Mouse (Mus musculus): ENCODE measurements around the gene Pwwp2b.

The Pwwp2b gene

GRCm38 (mm10) chr7:139265634-139266033, 17.4 kb downstream of the Pwwp2b start:
- no peak for DNase-seq

DNA sequence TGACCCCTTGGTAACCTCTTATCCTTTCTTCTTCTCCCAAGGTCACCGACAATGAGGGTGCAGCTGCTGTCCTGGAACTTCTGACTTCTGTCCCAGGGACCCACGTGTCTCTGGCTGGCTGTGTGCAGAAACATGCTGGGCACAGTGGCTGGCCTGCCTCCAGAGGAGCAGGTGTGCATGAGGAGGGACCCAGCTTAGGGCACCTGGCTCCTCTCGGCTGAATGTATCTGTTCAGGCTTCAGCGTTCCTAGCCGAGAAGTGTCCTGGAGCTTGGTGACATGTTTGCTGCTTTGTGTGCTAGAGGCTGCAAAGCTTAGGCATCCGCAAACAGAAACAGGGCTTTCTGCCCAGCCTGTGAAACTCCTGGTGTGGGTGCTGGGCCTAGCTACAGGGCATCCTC, 18.1 kb downstream of the Pwwp2b start:
- no peak for DNase-seq

GRCm38 (mm10) chr7:139266886-139267870, 18.9 kb downstream of the Pwwp2b start:
- no peak for DNase-seq

- no peak for DNase-seq
These were observed 22.5 kb downstream of the Pwwp2b start for GRCm38 (mm10) chr7:139270738-139271137.

DNA sequence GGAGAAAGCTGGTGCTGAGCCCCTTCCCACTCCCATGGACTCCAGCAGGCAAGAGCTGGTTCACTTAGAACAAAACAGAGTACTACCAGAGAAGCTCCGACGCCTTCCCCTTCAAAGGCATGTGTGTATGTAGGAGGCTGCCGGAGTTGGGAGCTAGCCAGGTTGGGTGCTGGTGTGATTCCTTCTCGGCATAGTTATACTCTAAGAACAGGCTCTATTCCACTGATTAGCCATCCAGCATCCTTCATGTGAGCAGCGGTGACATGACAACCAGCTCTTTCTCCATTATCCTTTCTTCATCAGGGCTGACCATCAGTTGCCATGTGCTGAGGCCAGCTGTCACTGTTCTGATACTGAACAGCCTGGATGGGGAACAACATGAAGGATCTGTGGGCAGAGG, 23.6 kb downstream of the Pwwp2b start:
- no peak for DNase-seq

DNA sequence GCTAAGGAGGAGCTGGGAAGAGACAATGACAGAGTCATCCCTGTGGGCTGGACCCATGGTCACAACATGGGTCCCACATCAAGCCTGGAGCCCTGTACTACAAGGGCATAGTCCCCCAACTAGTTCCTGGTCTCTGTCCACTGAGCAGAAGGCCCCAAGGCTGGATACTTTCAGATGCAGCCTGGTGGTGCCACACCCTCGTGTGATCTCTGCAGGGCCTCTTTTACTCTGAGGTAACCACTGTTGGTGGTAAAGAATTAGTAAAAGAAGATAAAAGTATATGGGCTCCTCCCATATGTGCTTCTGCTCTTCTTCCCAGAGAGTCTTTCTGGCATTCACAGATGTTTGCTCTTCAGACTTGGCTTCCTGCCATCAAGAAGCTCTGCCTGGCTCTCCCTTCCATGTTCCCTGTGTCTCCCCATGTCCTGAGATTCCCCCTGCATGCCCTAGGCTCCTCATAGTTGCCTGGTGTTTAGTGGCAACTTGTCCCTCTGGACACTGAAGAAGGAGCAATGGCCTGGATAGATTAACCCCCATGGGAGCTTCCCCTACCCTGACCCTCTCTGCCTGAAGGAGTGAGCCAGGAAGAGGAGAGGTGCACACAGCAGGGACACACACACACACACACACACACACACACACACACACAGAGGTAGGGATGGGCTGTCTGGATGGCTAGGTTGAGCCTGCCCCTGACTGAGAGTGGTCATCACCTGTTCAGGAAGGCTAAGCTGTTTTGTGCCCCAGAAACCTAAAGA, 24.5 kb downstream of the Pwwp2b start:
- no peak for DNase-seq

DNA sequence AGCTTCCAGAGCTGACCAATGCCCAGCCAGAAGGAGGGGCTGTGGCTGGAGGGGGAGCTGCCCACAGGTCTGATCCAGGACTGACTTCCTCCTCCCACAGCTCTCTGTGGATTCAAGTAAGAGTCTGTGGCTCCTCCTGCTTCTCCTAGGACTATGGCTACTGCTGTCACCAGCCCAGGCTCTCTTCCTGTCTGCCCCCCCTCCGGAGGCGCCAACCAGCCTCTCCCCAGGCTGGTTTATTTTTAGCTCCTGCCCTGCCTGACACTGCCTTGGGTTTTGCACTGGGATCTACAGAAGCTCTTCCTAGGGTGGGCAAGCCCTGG, 25.1 kb downstream of the Pwwp2b start:
- no peak for DNase-seq

GRCm38 (mm10) chr7:139275586-139275985, 27.3 kb downstream of the Pwwp2b start:
- DNase-seq: no peak

- DNase-seq: no peak
These were observed 27.9 kb downstream of the Pwwp2b start for GRCm38 (mm10) chr7:139276150-139276549.

DNA sequence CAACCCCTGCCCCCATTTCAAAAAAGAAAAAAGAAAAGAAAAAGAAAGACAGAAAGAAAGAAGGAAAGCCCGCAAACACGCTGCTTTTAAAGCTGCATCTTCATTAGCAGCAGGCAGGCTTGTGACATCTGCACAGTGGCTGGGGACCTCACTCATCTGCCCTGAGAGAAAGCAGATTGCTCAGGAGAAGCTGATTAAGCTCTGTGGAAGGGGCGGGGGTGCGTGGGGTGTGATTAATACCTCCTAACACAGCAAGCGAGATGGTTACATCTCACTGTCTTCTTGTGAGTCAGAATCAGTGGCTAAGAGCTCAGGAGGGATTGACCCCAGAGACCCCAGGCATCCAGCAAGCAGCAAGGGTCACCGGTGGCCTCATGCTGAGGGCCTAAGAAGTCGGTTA, 29.3 kb downstream of the Pwwp2b start:
- no peak for DNase-seq

DNA sequence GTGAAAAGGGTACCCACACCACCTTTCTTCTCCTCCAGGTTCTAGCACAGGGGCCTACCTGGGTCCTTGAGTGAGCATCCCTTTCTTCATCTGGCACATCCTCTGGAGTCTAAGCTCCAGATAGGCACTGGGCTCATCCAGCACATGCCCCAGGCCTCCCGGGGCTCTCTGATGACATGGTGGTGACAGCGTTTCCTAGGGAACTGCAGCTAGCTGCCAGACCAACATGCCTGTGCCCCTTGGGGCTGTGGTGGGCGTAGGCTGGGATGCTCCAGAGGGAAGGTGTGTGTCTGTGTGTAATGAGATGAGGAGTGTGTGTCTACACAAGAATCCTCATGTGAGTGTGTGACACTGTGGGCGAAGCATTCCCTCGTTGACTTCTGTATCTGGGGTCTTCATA, 31.3 kb downstream of the Pwwp2b start:
- no peak for DNase-seq

DNA sequence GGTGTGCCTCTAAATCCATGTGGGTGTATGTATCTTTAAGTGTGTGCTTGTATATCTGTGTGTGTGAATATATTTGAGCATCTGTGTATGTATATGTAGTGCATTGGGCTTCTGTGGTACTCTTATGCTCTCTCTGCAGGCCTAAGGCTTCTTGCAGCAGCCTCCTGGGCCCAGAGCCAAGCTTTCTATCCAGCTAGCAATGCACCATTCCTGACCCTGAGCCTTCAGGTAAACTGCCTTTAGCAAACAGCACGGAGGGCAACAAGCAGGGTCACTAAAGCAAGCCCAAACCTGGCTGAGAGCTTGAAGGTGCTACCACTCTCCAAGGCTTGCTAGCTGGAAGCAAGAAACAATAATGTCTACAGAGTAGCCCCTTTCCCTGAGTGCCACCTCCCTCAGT, 31.8 kb downstream of the Pwwp2b start:
- DNase-seq: no peak

GRCm38 (mm10) chr7:139281195-139281594, 32.9 kb downstream of the Pwwp2b start:
- no peak for DNase-seq

DNA sequence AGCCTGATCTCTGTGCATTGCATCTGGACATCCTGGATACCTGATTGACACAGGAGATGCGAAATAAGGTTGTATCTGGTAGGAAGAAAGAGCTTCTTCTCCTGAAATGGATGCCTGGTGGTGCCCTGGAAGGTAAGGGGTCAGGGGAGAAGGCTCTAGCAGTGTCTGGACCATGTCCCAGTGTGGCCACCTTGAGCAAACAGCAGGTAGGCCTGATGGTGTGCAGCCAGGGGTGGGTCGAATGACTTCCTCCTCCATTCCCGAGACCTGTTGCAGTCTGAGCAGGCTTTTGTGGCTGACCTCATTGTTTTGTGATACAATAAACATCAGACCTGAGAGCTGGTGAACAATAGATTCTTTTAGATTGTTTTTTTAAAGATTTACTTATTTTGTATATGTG, 33.8 kb downstream of the Pwwp2b start:
- no peak for DNase-seq

- DNase-seq: no peak
These were observed 37.1 kb downstream of the Pwwp2b start for GRCm38 (mm10) chr7:139285295-139285943.

- DNase-seq: no peak
These were observed 40.3 kb downstream of the Pwwp2b start for GRCm38 (mm10) chr7:139288540-139288939.

DNA sequence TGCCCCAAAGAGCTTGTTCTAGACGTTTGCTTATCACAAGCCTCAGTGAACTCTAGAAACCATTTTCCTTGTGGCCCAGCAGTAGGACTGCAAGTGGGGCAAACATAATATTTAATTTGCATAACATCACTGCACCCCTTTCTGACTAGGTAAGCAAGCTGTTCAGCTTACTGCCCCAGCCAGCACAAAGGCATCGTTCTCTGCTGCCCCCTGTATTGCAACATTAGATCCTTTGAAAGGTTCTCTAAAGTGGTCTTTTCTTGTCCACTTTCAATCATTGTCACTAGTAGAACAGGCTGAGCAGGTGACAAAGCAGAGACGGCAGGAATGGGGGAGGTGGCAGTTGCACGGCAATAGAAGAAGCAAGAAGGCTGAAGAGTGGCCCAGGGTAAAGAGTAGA, 45.1 kb downstream of the Pwwp2b start:
- DNase-seq: no peak

DNA sequence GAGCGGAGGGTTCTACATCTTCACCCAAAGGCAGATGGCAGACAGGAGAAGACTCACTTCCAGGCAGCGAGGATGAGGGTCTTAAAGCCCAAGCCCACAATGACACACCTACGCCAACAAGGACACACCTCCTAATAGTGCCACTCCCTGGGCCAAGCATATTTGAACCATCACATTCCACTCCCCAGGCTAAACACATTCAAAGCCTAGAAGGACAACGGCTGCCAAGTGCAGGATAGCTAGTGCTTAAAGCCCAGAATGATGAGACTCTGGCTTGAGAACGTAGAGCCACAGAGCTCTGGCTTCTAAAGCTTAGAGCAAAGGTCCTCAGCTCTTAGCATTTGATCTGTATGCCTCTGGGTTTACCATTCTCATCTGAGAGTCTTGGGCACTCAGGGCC, 45.8 kb downstream of the Pwwp2b start:
- no peak for DNase-seq

DNA sequence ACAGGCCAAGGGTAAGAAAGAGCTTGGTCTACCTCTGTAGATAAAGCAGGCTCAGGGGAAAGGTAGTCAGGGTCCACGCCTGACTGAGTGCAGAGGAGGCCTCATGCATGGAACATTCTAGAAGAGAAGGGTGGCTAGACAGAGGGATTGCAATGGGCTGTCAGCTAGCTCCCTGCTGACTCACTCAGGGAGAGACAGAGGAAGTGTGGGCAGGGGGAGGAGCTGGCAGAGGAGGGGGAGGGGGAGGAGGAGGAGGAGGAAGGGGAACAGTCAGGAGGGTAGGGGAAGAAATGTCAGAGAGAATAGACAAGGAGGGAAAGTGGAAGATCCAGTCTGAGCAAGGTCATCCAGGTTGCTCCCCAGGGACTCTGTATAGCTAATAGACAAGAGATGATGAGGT, 47.4 kb downstream of the Pwwp2b start:
- DNase-seq: no peak

GRCm38 (mm10) chr7:139296552-139297100, 48.3 kb downstream of the Pwwp2b start:
- no peak for DNase-seq

DNA sequence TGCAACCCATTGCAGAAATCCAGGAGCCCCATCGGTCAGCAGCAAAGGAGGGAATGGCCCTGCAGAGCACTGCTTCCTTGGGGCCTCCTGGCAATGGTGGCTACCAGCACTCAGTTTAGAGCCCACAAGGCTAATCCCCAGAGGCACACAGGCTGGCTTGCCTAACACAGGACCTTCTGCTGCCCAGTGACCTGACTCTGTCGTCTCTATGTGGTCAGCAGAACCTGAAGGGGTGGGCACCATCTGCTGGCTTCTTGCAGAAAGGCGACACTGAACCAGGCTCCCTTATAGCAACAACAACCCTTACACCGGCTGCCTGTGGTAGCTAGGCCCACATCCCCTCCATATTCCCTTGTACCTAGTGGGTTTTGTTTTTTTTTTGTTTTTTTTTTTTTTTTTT, 50.2 kb downstream of the Pwwp2b start:
- DNase-seq: no peak

DNA sequence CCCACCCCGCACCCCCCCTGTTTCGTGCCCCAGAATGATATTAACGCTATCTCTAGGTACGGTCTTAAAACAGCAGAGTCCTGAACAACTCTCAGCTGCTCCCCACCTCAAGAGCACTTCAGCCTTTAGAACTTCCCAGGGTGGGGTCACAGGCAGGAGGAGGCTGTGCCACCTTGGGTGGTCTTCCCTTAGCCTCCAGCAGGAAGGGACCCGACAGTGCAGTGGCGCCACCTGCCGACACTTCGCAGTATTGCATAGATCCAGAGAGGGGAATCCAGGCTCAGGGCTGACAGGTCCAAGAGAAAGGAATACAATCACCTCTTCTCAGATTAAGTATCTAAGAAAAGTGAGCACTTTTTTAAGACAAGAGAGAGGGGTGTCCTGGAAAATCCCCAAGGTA, 51.1 kb downstream of the Pwwp2b start:
- peak; percentile 78 for DNase-seq

- DNase-seq: no peak
These were observed 52.1 kb downstream of the Pwwp2b start for GRCm38 (mm10) chr7:139300423-139300822.

All from B cell, adult 2 months (primary cell).